Comparison of ENCODE assay signal across 8 mouse cellular contexts in the genomic region with DNA sequence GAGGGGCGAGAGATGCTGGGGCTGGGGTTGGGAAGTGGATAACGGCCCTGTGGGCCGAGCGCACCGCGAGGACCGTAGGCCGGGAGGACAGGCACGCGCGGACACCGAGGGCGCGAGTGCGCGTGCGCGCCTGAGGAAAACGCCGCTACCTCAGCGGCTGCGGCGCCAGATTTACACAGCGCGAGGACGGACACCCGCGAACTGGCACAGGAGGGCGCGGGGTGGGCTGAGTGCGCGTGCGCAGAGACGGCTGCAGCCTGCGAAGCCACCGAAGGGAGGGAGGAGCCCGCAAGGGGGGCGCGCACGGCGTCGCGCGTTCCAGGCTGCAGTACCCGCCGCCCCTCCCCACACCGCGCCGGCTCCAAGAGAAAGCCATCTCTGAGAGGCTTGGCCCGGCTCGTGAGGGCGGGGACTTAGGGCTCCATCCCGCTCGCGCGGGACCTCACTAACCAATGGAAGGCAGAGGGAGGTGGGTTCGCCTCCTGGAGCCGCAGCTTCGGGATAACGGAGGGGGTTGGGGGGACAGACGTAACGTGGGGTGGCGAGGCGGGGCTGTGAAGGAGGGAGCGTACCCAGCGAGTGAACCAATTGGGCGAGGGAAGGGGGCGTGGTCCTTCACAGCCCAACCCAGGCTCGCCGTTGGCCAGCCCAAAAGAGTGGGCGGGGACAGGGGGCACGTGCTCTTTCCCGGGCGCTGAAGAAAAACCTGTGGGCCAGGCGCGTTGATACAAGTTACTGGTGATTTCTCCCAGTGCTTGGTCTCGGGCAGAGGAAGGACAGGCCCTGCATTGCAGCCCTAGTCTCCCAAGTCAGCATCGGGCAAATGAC. TPM values are rescaled to one million over a fixed set of nuclear protein-coding genes. Genes with fewer than 3 reads are reported as not detected.
DNase-seq lines count a peak whose midpoint lies in the region; ATAC-seq and TF ChIP-seq lines count a peak whose summit lies in the region.

Gene Arhgap35 (minus strand): TSS at position 106 of the 828 bp plus-strand sequence.

- H3K27ac ChIP-seq in gastrocnemius, adult 2 months: peak within 1 kb of the TSS; percentile 100
- peak within 1 kb of the TSS; percentile 99 for H3K27ac ChIP-seq in hindbrain, postnatal 0 days
- H3K27ac ChIP-seq in left cerebral cortex, adult 2 months: peak within 1 kb of the TSS; percentile 100

- ATAC-seq in common myeloid progenitor, adult 5-6 weeks (replicated peaks; ENCODE audit: low read depth, poor library complexity, severe bottlenecking): peak; percentile 90
- ATAC-seq in hindbrain, postnatal 0 days: peak; percentile 99
- peak; percentile 89 for ATAC-seq in megakaryocyte, adult 5-6 weeks (ENCODE audit: poor library complexity, severe bottlenecking)

- no peak for TF ChIP-seq CTCF in gastrocnemius, adult 2 months (IDR thresholded peaks at IDR 0.05)
- TF ChIP-seq CTCF in hindbrain, postnatal 0 days (IDR thresholded peaks at IDR 0.05; ENCODE audit: low read depth): no peak
- no peak for TF ChIP-seq CTCF in left cerebral cortex, adult 2 months (IDR thresholded peaks at IDR 0.05)

- peak; percentile 100 for DNase-seq in ZHBTc4 (ENCODE audit: low read depth, low spot score)
- DNase-seq in gastrocnemius, adult 2 months: peak; percentile 100
- DNase-seq in hindbrain, postnatal 0 days (ENCODE audit: low spot score): peak; percentile 100
- DNase-seq in left cerebral cortex, adult 2 months (ENCODE audit: extremely low spot score in 1 of 2, low spot score in 2 of 2): peak; percentile 99 to 100
- DNase-seq in right cerebral cortex, adult 2 months (ENCODE audit: low spot score in 2 of 2): peak; percentile 99
- peak; percentile 99 for DNase-seq in urinary bladder, postnatal 14 days (ENCODE audit: low spot score)

- WGBS in hindbrain, postnatal 0 days: 1% methylated on average over 62 of the region's 78 CpGs

- H3K36me3 ChIP-seq in hindbrain, postnatal 0 days (ENCODE audit: insufficient read depth, low read length): no peaks in the 10 kb centered on the region

- H3K4me3 ChIP-seq in gastrocnemius, adult 2 months: peak within 1 kb of the TSS; percentile 98
- H3K4me3 ChIP-seq in hindbrain, postnatal 0 days (ENCODE audit: low read length): peak within 1 kb of the TSS; percentile 86
- peak within 1 kb of the TSS; percentile 85 for H3K4me3 ChIP-seq in left cerebral cortex, adult 2 months

- peak within 1 kb of the TSS; percentile 90 for H3K4me2 ChIP-seq in hindbrain, postnatal 0 days (ENCODE audit: low read depth, low read length)

- H3K4me1 ChIP-seq in hindbrain, postnatal 0 days (ENCODE audit: insufficient read depth, low read length): peaks cover 27% of the 10 kb centered on the region

- peak within 1 kb of the TSS; percentile 98 for H3K9ac ChIP-seq in hindbrain, postnatal 0 days (replicated peaks; ENCODE audit: low read length)

- intact Hi-C loops in gastrocnemius, adult 2 months (cut with DNase I): loop anchor here (5.0 kb wide), 4 partner anchors 93 to 318 kb away; no protein-coding TSS in a partner anchor
- intact Hi-C loops in left cerebral cortex, adult 2 months (cut with DNase I): loop anchor here (1.0 to 5.0 kb wide), 3 partner anchors 44 to 318 kb away; no protein-coding TSS in a partner anchor

- no peaks in the 10 kb centered on the region for H3K27me3 ChIP-seq in hindbrain, postnatal 0 days (ENCODE audit: insufficient read depth, low read length)

- no peaks in the 10 kb centered on the region for H3K9me3 ChIP-seq in hindbrain, postnatal 0 days (ENCODE audit: low read length)

RNA-seq across cellular contexts. Expression of gene Arhgap35, which starts in this region (rescaled TPM):
- 13.9 and 15.9 TPM in 2 replicates for total RNA-seq in common myeloid progenitor, adult 5-6 weeks (2017)
- total RNA-seq in gastrocnemius, adult 2 months (2021): 10 to 100 TPM; 19.3 to 20.6 TPM
- 131 and 146 TPM in 2 replicates for total RNA-seq in hindbrain, postnatal 0 days (2014; rRNA removed)
- 21.2 and 24.8 TPM in 2 replicates for polyA plus RNA-seq in hindbrain, postnatal 0 days (2015; fragmentation: Nextera tagmentation; extraction: Ambion mirVana)
- total RNA-seq in left cerebral cortex, adult 2 months (2021): 100 to 1,000 TPM; 138 to 140 TPM
- total RNA-seq in megakaryocyte, adult 5-6 weeks (2015): 3.9 and 4.1 TPM in 2 replicates
- 2.6 and 4.1 TPM in 2 replicates for total RNA-seq in megakaryocyte, adult 5-6 weeks (2017)

Comparison
In these comparisons a context has a peak if more than half of its experiments do, and no peak if none do; other contexts are left out.
1. Peak in every context shown above with its lines: DNase-seq, ATAC-seq, H3K4me3 ChIP-seq and H3K27ac ChIP-seq.